Mouse (Mus musculus): ENCODE results near the gene Lrrc7.
"Not testable (repeated sequence)": the region's sequence is repeated elsewhere in the genome, so short reads cannot be mapped to it uniquely, and the experiment has no call there.

The Lrrc7 gene

GRCm38 (mm10) chr3:158168454-158168853 lies 393.6 kb downstream of the Lrrc7 start:
- in situ Hi-C loops (cut with MboI, MseI): no loop called here

GRCm38 (mm10) chr3:158165004-158165403 lies 397.0 kb downstream of the Lrrc7 start:
- in situ Hi-C loops (cut with MboI, MseI): no loop called here

- in situ Hi-C loops (cut with MboI, MseI): no loop called here
Measured at GRCm38 (mm10) chr3:158164452-158164851, 397.6 kb downstream of the Lrrc7 start.

GRCm38 (mm10) chr3:158163127-158163526 lies 398.9 kb downstream of the Lrrc7 start:
- in situ Hi-C loops (cut with MboI, MseI): no loop called here

- in situ Hi-C loops (cut with MboI, MseI): no loop called here
Measured at GRCm38 (mm10) chr3:158161924-158162490, 400.0 kb downstream of the Lrrc7 start.

GRCm38 (mm10) chr3:158155515-158156286 lies 406.3 kb downstream of the Lrrc7 start:
- in situ Hi-C loops (cut with MboI, MseI): no loop called here

- in situ Hi-C loops (cut with MboI, MseI): no loop called here
Measured at GRCm38 (mm10) chr3:158154134-158154533, 407.9 kb downstream of the Lrrc7 start.

- in situ Hi-C loops (cut with MboI, MseI): no loop called here
Measured at GRCm38 (mm10) chr3:158148998-158149397, 413.0 kb downstream of the Lrrc7 start.

GRCm38 (mm10) chr3:158140629-158141028 lies 421.4 kb downstream of the Lrrc7 start:
- in situ Hi-C loops (cut with MboI, MseI): no loop called here

GRCm38 (mm10) chr3:158137796-158138195 lies 424.2 kb downstream of the Lrrc7 start:
- in situ Hi-C loops (cut with MboI, MseI): no loop called here

- in situ Hi-C loops (cut with MboI, MseI): no loop called here
Measured at GRCm38 (mm10) chr3:158131672-158132071, 430.3 kb downstream of the Lrrc7 start.

GRCm38 (mm10) chr3:158131233-158131632 lies 430.8 kb downstream of the Lrrc7 start:
- in situ Hi-C loops (cut with MboI, MseI): no loop called here

- in situ Hi-C loops (cut with MboI, MseI): no loop called here
Measured at GRCm38 (mm10) chr3:158122899-158123298, 439.1 kb downstream of the Lrrc7 start.

- in situ Hi-C loops (cut with MboI, MseI): no loop called here
Measured at GRCm38 (mm10) chr3:158105260-158105659, 456.8 kb downstream of the Lrrc7 start.

- in situ Hi-C loops (cut with MboI, MseI): no loop called here
Measured at GRCm38 (mm10) chr3:158103467-158103866, 458.6 kb downstream of the Lrrc7 start.

GRCm38 (mm10) chr3:158102530-158102929 lies 459.5 kb downstream of the Lrrc7 start:
- in situ Hi-C loops (cut with MboI, MseI): not testable (repeated sequence)

- in situ Hi-C loops (cut with MboI, MseI): not testable (repeated sequence)
Measured at GRCm38 (mm10) chr3:158102043-158102442, 460.0 kb downstream of the Lrrc7 start.

- in situ Hi-C loops (cut with MboI, MseI): no loop called here
Measured at GRCm38 (mm10) chr3:158093919-158094318, 468.1 kb downstream of the Lrrc7 start.

GRCm38 (mm10) chr3:158091601-158092000 lies 470.4 kb downstream of the Lrrc7 start:
- in situ Hi-C loops (cut with MboI, MseI): no loop called here

GRCm38 (mm10) chr3:158077828-158078227 lies 484.2 kb downstream of the Lrrc7 start:
- in situ Hi-C loops (cut with MboI, MseI): no loop called here

- in situ Hi-C loops (cut with MboI, MseI): no loop called here
Measured at GRCm38 (mm10) chr3:158077380-158077772, 484.6 kb downstream of the Lrrc7 start.

- in situ Hi-C loops (cut with MboI, MseI): no loop called here
Measured at GRCm38 (mm10) chr3:158076685-158077379, 485.2 kb downstream of the Lrrc7 start.

GRCm38 (mm10) chr3:158075004-158075403 lies 487.0 kb downstream of the Lrrc7 start:
- in situ Hi-C loops (cut with MboI, MseI): no loop called here

Measured in T-helper 1 cell (primary cell).